Mouse (Mus musculus) neural tube, postnatal 0 days (tissue): ENCODE results near the gene Chuk. TPM values are rescaled to one million over a fixed set of nuclear protein-coding genes. Genes with fewer than 3 reads are reported as not detected.

Source experiments
- polyA plus RNA-seq: library from polyadenylated mRNA; unstranded; fragments of >200 nt; fragmentation: Nextera tagmentation; extraction: Ambion mirVana; gene quantifications from 2 replicates; pipeline ENCODE4 v1.2.1, GENCODE M21; 2015

The Chuk gene
- polyA plus RNA-seq, result 36.8 and 38.5 TPM in 2 replicates

DNA sequence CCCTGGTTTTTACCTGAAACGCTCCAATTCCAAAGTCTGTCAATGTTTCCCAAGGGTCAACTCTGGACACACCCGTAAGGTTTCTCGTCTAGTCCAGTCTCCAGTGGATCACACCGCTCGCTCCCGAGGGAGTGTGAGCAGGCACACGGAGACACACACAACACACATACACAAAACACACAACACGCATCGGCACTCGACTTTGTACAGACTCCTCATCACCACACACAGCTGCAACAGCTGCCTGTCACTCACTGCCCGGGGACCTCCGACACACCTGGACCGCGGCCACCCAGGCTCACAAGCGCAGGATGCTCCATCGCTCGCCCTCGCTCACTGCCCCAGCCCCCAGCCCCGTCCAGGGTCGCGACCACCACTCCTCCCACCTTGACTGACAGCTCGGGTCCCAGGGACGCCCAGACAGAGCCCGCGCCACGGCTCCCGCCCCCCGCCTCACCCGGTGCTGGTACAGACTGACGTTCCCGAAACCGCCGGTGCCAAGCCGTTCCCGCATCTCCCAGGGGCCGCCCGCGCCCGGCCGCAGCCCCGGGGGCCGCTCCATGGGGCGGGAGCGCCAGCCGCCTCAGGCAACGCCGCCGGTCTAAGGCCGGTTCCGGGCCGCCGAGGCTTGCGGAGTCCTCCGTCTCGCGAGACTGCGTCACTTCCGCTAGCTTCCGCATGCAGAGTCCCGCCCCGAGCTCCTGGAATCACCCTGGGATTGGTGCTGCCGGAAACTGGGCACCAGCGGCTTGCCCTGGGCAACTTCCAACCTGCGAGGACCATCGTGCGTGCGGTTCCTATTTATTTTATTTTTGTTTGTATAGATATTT is at the start of gene Chuk:
Chuk (minus strand) TSS at position 650 of the 830 bp plus-strand sequence.

DNA sequence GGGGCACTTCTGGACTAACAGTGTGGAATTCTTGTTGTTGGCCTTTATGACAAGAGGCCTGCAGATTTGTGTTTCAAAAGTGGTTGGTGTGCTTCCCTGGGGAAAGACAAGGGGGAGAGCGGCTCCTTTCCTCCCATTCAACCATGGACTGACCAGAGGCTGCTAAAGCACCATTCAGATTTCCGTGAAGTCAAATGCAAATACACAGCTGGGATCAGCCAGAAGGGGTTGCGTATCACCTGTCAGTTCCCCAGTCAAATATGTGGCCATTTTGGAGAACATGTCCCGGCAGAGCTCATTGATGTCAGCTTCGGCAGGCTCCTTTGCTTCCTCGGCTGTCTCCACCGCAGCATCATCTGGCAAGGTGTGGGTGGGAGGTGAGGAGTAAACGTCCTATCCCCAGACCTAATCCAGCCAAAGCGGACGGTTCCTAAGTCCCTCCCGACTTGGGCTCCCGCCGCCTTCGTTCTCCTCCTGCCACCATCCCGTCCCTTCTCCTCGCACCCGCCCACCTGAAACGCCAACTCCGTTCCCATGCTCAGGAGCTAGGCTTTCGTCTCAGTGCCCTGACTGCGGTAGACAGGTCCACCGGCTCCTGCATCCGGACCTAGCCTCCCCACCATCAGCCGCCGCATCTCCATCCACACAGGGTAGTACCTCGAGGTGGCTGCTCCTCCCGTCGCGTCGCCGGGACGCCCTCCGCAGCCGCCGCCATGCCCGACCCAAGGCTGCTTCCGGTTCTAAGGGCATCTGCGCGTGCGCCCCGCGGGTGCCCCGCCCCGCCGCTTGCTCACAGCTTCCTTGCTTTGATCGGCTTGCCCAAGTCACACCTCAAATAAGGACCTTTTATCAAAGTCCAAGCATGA is 38.7 kb upstream of the Chuk start, which contains the start of gene Bloc1s2:
Bloc1s2 (minus strand) TSS at position 745 of the 866 bp plus-strand sequence.

GRCm38 (mm10) chr19:44135072-44135959 is 28.0 kb upstream of the Chuk start, which contains the start of gene Cwf19l1:
TSS of gene Cwf19l1 (minus strand) at chr19:44135876.

DNA sequence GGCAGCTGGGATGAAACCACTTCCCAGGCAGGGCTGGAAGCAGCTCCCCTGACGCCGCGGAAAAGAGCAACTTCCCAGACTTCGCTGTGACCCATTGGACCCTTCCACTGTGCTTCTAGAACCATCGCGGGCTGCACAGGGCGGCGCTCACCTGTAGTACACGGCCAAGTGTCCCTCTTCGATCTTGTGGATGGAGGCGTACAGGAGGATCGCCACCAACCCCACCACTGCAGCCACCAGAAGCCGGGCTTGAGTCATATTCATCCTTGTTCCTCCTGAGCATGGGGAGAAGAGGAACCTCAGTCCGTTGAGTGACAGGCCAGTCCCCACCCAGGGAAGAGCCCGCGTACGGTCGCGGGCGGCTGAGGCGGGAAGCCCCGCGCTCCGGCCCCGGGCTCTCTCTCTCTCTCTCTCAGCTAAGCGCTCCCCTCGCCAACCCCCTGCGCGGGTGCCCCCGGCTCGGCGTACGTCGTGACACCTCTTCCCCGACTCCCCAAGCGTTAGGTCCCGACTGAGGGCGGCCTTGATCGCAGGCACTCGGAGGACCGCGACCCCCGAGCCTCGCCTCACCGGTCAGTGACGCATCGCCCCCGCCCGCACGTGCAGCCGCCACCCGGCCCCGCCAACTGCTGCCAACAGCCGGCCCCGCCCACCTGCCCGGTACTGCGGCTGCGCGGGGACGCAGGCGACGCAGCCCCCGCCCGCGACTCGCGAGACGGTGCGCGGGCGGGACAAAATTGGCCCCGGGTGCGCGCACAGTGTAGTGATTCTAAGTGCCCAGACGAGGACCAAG is 38.0 kb downstream of the Chuk start, which contains the start of gene Erlin1:
Erlin1 (minus strand) TSS at position 665 of the 793 bp plus-strand sequence.

DNA sequence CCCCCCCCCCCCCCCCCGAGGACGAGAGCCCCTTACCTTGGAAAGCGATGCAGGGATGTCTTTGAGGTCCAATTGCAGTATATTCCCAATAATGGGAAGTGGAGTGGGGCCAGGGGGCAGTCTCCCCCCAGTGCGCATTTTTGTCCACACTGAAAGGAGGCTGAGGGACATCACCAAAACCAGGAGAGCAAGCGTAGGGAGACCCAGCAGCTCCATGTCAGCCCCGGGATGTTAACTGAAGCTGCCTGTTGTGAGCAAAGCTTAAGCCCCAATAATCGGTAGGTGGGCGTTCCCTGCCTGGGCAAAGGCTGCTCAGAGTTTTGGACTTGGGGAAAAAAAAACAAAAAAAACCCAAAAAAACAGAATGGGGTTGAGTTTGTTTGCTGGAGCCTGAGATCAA is 78.3 kb downstream of the Chuk start, which contains the start of gene Cyp2c23:
Cyp2c23 (minus strand) TSS at position 237 of the 400 bp plus-strand sequence.

Other genes starting within 250 kb of the Chuk start
- gene Dnmbp, start 167.3 kb downstream of the Chuk start, polyA plus RNA-seq, result 7.9 and 8.0 TPM in 2 replicates
- gene Cpn1, start 120.9 kb downstream of the Chuk start, polyA plus RNA-seq, result 0.10 and 0.20 TPM in 2 replicates
- gene Cyp2c23, start 78.3 kb downstream of the Chuk start, polyA plus RNA-seq, result not detected in 2 replicates
- 16.3 and 17.0 TPM in 2 replicates for gene Erlin1, start 37.7 kb downstream of the Chuk start, polyA plus RNA-seq
- gene Cwf19l1, start 28.4 kb upstream of the Chuk start, polyA plus RNA-seq, result 23.2 and 24.4 TPM in 2 replicates
- 176 and 191 TPM in 2 replicates for gene Bloc1s2, start 39.0 kb upstream of the Chuk start, polyA plus RNA-seq
- gene Pkd2l1, start 85.0 kb upstream of the Chuk start, polyA plus RNA-seq, result 6.1 and 6.4 TPM in 2 replicates
- gene Scd3, start 95.8 kb upstream of the Chuk start, polyA plus RNA-seq, result 3.5 and 4.4 TPM in 2 replicates
- gene Scd2, start 186.2 kb upstream of the Chuk start, polyA plus RNA-seq, result 239 TPM in 2 replicates
- 0.22 and 0.29 TPM in 2 replicates for gene Scd4, start 225.6 kb upstream of the Chuk start, polyA plus RNA-seq